Mouse (Mus musculus): Measurements from ENCODE around the gene Shkbp1.

DNA sequence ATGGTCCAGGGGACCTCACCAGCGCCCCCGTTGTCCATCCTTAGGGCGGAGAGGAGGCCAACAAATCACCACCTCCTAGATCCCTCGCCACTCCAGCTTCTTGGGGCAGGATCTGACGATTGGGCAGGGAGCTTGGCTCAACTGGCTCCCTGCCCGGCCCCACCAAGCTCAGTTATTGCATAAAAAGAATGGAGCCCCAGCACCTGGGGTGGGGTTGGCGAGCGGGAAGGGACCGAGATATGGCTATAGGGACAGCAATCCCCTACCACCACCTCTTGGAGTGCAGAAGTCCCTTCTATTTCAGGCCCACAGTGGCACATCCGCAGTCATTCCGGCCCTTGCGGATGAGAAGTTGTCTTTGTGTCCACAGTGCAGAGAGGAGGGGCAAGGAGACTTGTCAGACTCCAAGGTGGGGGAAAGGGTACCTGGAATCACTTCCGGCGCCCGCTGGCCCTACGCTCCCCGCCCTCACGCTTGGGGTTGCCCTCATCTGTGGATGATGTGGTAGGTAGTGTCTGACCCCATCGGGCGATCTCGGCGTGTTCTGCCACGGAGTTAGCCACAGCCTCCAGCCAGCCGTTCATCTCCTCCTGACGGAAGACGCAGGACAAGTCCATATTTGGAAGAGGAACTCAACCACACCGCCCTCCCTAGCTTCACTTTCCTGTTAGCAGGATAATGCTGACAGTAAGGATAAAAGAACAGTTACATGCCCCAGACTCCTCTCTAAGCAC lies 1.2 kb upstream of the Shkbp1 start, which contains the start of gene Gm20479:
- peak; percentile 21 for TF ChIP-seq CTCF (IDR thresholded peaks at IDR 0.05; ENCODE audit: low read depth)
- TF ChIP-seq EP300 (IDR thresholded peaks at IDR 0.05; ENCODE audit: low read depth): no peak
